Mouse (Mus musculus): ENCODE results near the gene Pdlim4.

GRCm38 (mm10) chr11:54057428-54057827 is 11.4 kb downstream of the Pdlim4 start:
- TF ChIP-seq POLR2A (IDR thresholded peaks at IDR 0.05; ENCODE audit: insufficient read depth, low read length) (no peak), CTCF (IDR thresholded peaks at IDR 0.05; ENCODE audit: low read depth, low read length) (no peak)

Measured in ES-Bruce4 (cell line).